Mouse (Mus musculus) gastrocnemius, postnatal 25 days (tissue): ENCODE results near the gene Pnp2. TPM values are rescaled to one million over a fixed set of nuclear protein-coding genes. Genes with fewer than 3 reads are reported as not detected.
"Not testable (repeated sequence)": the region's sequence is repeated elsewhere in the genome, so short reads cannot be mapped to it uniquely, and the experiment has no call there.

Source experiments
- DNase-seq: peaks from one replicate; pipeline ENCODE4 v3.0.0; 2022
- total RNA-seq, 2 experiments: library from RNA; stranded (reverse); gene quantifications; 1 replicate in 1 of 2; 2 replicates in 1 of 2; pipeline ENCODE4 v1.2.3; 2021

Gene Pnp2
- total RNA-seq, 2 experiments from 2014 or later: 0.46 to 0.49 TPM

- not testable (repeated sequence) for DNase-seq
These were observed 1.4 kb downstream of the Pnp2 start for GRCm38 (mm10) chr14:50957146-50957545.

GRCm38 (mm10) chr14:50958289-50958995 lies 2.6 kb downstream of the Pnp2 start:
- DNase-seq: not testable (repeated sequence)

GRCm38 (mm10) chr14:50968216-50968980 lies 12.6 kb downstream of the Pnp2 start:
- no peak for DNase-seq

GRCm38 (mm10) chr14:50969041-50969440 lies 13.2 kb downstream of the Pnp2 start:
- no peak for DNase-seq

- DNase-seq: no peak
These were observed 14.1 kb downstream of the Pnp2 start for GRCm38 (mm10) chr14:50969558-50970544.

- no peak for DNase-seq
These were observed 15.0 kb downstream of the Pnp2 start for GRCm38 (mm10) chr14:50970822-50971221.

- not testable (repeated sequence) for DNase-seq
These were observed 17.3 kb downstream of the Pnp2 start for GRCm38 (mm10) chr14:50973054-50973453.

- no peak for DNase-seq
These were observed 17.9 kb downstream of the Pnp2 start for GRCm38 (mm10) chr14:50973700-50974099.

- DNase-seq: no peak
These were observed 19.2 kb downstream of the Pnp2 start for GRCm38 (mm10) chr14:50975001-50975400.

GRCm38 (mm10) chr14:50976674-50977073 lies 20.9 kb downstream of the Pnp2 start:
- DNase-seq: no peak

- DNase-seq: not testable (repeated sequence)
These were observed 22.7 kb downstream of the Pnp2 start for GRCm38 (mm10) chr14:50978451-50978850.

- no peak for DNase-seq
These were observed 23.8 kb downstream of the Pnp2 start for GRCm38 (mm10) chr14:50979631-50980030.

- DNase-seq: no peak
These were observed 25.4 kb downstream of the Pnp2 start for GRCm38 (mm10) chr14:50981207-50981606.

GRCm38 (mm10) chr14:50981837-50982236 lies 26.0 kb downstream of the Pnp2 start:
- DNase-seq: no peak

GRCm38 (mm10) chr14:50987668-50988067 lies 31.9 kb downstream of the Pnp2 start:
- peak; percentile 20 for DNase-seq

GRCm38 (mm10) chr14:50991037-50991436 lies 35.2 kb downstream of the Pnp2 start:
- no peak for DNase-seq

- DNase-seq: no peak
These were observed 41.3 kb downstream of the Pnp2 start for GRCm38 (mm10) chr14:50997088-50997487.

- no peak for DNase-seq
These were observed 42.3 kb downstream of the Pnp2 start for GRCm38 (mm10) chr14:50997999-50998666.

GRCm38 (mm10) chr14:51007152-51007801 lies 51.5 kb downstream of the Pnp2 start, which contains the start of gene Rnase10:
Gene Rnase10, plus strand, starts transcription at chr14:51007751.
- no peak for DNase-seq

GRCm38 (mm10) chr14:51007914-51008713 lies 52.3 kb downstream of the Pnp2 start:
- peak; percentile 69 for DNase-seq
